In genomic region chr12:112801864-112802846, GRCm38 (mm10) we compare ENCODE assay signal across 8 mouse cellular contexts. TPM values are rescaled to one million over a fixed set of nuclear protein-coding genes. Genes with fewer than 3 reads are reported as not detected.
DNase-seq lines count a peak whose midpoint lies in the region; ATAC-seq lines count a peak whose summit lies in the region.

Ahnak2 (minus strand) TSS chr12:112802657.

- WGBS in kidney, embryonic 16.5 days: 4% methylated on average over 67 of the region's 69 CpGs
- WGBS in forebrain, embryonic 15.5 days: 6% methylated on average over 51 of the region's 69 CpGs
- WGBS in midbrain, embryonic 11.5 days: 5% methylated on average over 59 of the region's 69 CpGs

- H3K27ac ChIP-seq in kidney, embryonic 16.5 days (ENCODE audit: low read length): no peak within 1 kb of the TSS
- H3K27ac ChIP-seq in forebrain, embryonic 15.5 days (replicated peaks): no peak within 1 kb of the TSS
- H3K27ac ChIP-seq in midbrain, embryonic 11.5 days (ENCODE audit: low read depth, low read length): no peak within 1 kb of the TSS

- no peaks in the 10 kb centered on the region for H3K36me3 ChIP-seq in kidney, embryonic 16.5 days (ENCODE audit: insufficient read depth, low read length)
- no peaks in the 10 kb centered on the region for H3K36me3 ChIP-seq in forebrain, embryonic 15.5 days
- no peaks in the 10 kb centered on the region for H3K36me3 ChIP-seq in midbrain, embryonic 11.5 days (ENCODE audit: control insufficient read depth, insufficient read depth, low read length)

- H3K9me3 ChIP-seq in kidney, embryonic 16.5 days (ENCODE audit: low read length): no peaks in the 10 kb centered on the region
- H3K9me3 ChIP-seq in forebrain, embryonic 15.5 days: no peaks in the 10 kb centered on the region
- H3K9me3 ChIP-seq in midbrain, embryonic 11.5 days (ENCODE audit: control insufficient read depth, low read length): no peaks in the 10 kb centered on the region

- peak; percentile 79 for ATAC-seq in kidney, embryonic 16.5 days (ENCODE audit: low FRiP score, low TSS enrichment)
- ATAC-seq in forebrain, embryonic 15.5 days (replicated peaks): peak; percentile 54
- peak; percentile 88 for ATAC-seq in midbrain, embryonic 11.5 days (ENCODE audit: low FRiP score)
- ATAC-seq in activated CD4-positive, CD25-positive, alpha-beta regulatory T cell, adult 4 months: no peak

- H3K9ac ChIP-seq in kidney, embryonic 16.5 days (replicated peaks; ENCODE audit: low read length): peak within 1 kb of the TSS; percentile 62
- peak within 1 kb of the TSS; percentile 56 for H3K9ac ChIP-seq in forebrain, embryonic 15.5 days (replicated peaks)
- peak within 1 kb of the TSS; percentile 70 for H3K9ac ChIP-seq in midbrain, embryonic 11.5 days (ENCODE audit: low read length)

- peaks cover 8% of the 10 kb centered on the region; the same call in 1 of the 2 replicates for H3K27me3 ChIP-seq in kidney, embryonic 16.5 days (ENCODE audit: insufficient read depth, low read length)
- peaks cover 14% of the 10 kb centered on the region; the same call in 1 of the 2 replicates for H3K27me3 ChIP-seq in forebrain, embryonic 15.5 days
- peaks cover 12% of the 10 kb centered on the region for H3K27me3 ChIP-seq in midbrain, embryonic 11.5 days (ENCODE audit: control insufficient read depth, insufficient read depth, low read length)

- DNase-seq in kidney, adult 9 months: no peak
- peak; percentile 63 for DNase-seq in adrenal gland, postnatal 10 days
- peak; percentile 34 for DNase-seq in induced T-regulatory cell, adult 2 months (ENCODE audit: low read depth)
- peak; percentile 95 for DNase-seq in midbrain, embryonic 11.5 days (ENCODE audit: low spot score, missing footprints)
- DNase-seq in thymus, postnatal 10 days (ENCODE audit: low spot score in 2 of 2): no peak

- peak within 1 kb of the TSS; percentile 59 for H3K4me3 ChIP-seq in kidney, embryonic 16.5 days (ENCODE audit: low read length)
- H3K4me3 ChIP-seq in forebrain, embryonic 15.5 days: peak within 1 kb of the TSS; percentile 63
- peak within 1 kb of the TSS; percentile 55 for H3K4me3 ChIP-seq in midbrain, embryonic 11.5 days (ENCODE audit: low read depth, low read length)

- H3K4me1 ChIP-seq in kidney, embryonic 16.5 days (ENCODE audit: insufficient read depth, low read length): peaks cover 21% of the 10 kb centered on the region
- H3K4me1 ChIP-seq in forebrain, embryonic 15.5 days: peaks cover 22% of the 10 kb centered on the region
- no peaks in the 10 kb centered on the region for H3K4me1 ChIP-seq in midbrain, embryonic 11.5 days (ENCODE audit: control insufficient read depth, insufficient read depth, low read length)

- peak within 1 kb of the TSS; percentile 100 for H3K4me2 ChIP-seq in kidney, embryonic 16.5 days (replicated peaks; ENCODE audit: low read depth, low read length)
- H3K4me2 ChIP-seq in forebrain, embryonic 15.5 days (replicated peaks): peak within 1 kb of the TSS; percentile 98
- H3K4me2 ChIP-seq in midbrain, embryonic 11.5 days: peak within 1 kb of the TSS; percentile 100

RNA-seq across cellular contexts. Expression of gene Ahnak2, which starts in this region (rescaled TPM):
- polyA plus RNA-seq in kidney, embryonic 16.5 days (2015; fragmentation: Nextera tagmentation; extraction: Ambion mirVana): 0.91 and 1.2 TPM in 2 replicates
- 10 to 100 TPM in 1 of 2 experiments, 1 to 10 TPM in 1; 9.4 to 13.5 TPM for total RNA-seq in adrenal gland, postnatal 10 days (2021)
- 0.92 and 1.1 TPM in 2 replicates for polyA plus RNA-seq in forebrain, embryonic 15.5 days (2015; fragmentation: Nextera tagmentation; extraction: Ambion mirVana)
- polyA plus RNA-seq in midbrain, embryonic 11.5 days (2014; fragmentation: Nextera tagmentation; extraction: Ambion mirVana): 0.07 and 0.22 TPM in 2 replicates
- polyA plus RNA-seq in activated CD4-positive, CD25-positive, alpha-beta regulatory T cell, adult 4 months (2017; shearing (Covaris generic)): not detected

Comparison
In these comparisons a context has a peak if more than half of its experiments do, and no peak if none do; other contexts are left out.
1. Peak in DNase-seq, ATAC-seq, H3K4me3 ChIP-seq, H3K9ac ChIP-seq and H3K4me2 ChIP-seq in midbrain, embryonic 11.5 days; RNA of the gene not detected or under 1 TPM.
2. DNase-seq: peak in adrenal gland, postnatal 10 days (single experiment) and induced T-regulatory cell, adult 2 months (single experiment); none in kidney, adult 9 months (single experiment) and thymus, postnatal 10 days (0 of 2).
3. Peak in every context shown above with its lines, with median percentiles within 50 percentile points of each other: H3K4me2 ChIP-seq, H3K4me3 ChIP-seq and H3K9ac ChIP-seq.